Mouse (Mus musculus) kidney, adult 2 months (tissue): ENCODE data around the gene Tspan14.

Experiments used
- CTCF ChIP-seq: fragments of 200-500 bp; conservative IDR thresholded peaks from 2 replicates; pipeline ENCODE4 v1.5.1; 2011; ENCODE audit warnings: low read depth, mild to moderate bottlenecking, control low read depth, low read length, moderate library complexity, mixed read lengths; ENCODE audit not compliant: insufficient read depth, insufficient read length
- POLR2A ChIP-seq: fragments of 200-500 bp; IDR thresholded peaks from one replicate; pipeline ENCODE4 v1.6.1; 2011; ENCODE audit warnings: low read depth, low read length, control low read depth

DNA sequence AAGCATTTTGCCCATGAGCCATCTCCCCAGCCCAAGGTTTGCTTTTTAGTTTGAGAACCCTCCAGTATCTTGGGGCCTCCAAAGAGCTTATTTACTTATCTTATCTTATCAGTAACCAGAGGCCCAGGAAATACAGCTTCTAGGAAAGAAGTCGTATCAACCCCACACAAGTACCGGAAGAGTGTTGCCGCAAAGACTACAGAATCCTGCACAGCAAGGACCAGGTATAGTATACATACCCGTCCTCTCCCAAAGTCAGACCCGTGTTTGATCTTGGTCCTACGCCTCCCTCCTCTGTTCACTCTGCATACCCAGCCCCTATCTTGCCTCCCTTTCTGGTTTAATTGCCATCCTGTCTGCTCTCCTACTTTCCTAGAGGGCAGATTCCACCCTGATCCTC lies 25.9 kb upstream of the Tspan14 start:
- TF ChIP-seq CTCF (no peak), POLR2A (no peak)
